Mouse (Mus musculus): ENCODE data around the gene Olfr981. TPM values are rescaled to one million over a fixed set of nuclear protein-coding genes. Genes with fewer than 3 reads are reported as not detected.
"Not testable (repeated sequence)": the region's sequence is repeated elsewhere in the genome, so short reads cannot be mapped to it uniquely, and the experiment has no call there.

Gene Olfr981
- polyA plus RNA-seq (2015; fragmentation: Nextera tagmentation; extraction: Ambion mirVana): 0.02 TPM in 1 of 2 replicates, not detected in the other

DNA sequence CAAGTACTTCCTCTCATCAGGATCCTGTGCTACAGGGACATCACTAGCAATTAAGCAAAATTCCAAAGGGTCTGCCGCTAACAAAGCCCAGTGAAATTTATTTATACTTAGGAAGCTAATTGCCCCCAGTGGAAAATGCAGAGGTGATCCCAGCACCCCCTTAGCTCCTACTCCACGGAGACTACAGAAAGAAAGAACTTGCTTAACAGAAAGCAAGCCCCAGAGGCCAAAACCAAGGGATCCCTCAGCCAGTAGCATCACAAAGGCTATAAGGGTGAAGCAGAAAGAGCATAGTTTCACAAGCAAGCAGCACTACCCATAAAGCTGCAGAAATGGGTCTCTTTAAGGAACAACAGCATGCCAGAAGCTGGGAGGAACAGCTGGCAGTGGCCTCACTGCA is at the start of gene Olfr981:
Gene Olfr981, plus strand, starts transcription at position 301 of the 400 bp plus-strand sequence.
- no peaks in the 10 kb centered on the region for H3K36me3 ChIP-seq (ENCODE audit: control insufficient read depth, insufficient read depth, low read length)
- WGBS: 68% methylated on average over 2 of the region's 2 CpGs

DNA sequence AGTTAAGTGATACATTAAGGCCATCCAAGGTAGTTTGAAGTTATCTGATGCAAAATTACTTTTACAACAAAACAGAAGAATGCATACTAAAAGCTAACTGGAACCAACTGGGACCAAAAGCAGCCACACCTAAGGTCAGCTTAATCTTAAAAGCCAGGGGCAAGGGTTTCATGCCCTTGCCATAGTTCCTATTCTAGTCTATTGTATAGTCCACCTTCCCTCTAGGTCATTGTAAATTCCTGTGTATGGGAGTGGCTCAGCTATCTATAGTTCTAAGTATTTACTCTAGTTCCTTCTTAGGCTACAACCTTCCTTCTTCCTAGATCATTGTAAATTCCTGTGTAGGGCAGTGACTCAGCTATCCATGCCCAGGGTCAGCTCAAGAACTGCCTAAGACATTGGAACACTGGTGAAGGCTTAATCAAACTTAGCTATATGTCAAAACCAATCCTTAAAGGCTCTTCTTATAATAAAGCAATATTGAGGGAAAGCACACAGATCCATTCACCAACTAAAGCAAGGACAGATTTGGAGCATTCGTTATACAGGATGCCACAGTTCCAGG is 44.6 kb upstream of the Olfr981 start:
- H3K36me3 ChIP-seq (ENCODE audit: control insufficient read depth, insufficient read depth, low read length); H3K4me2 ChIP-seq (replicated peaks; ENCODE audit: low read depth); H3K4me1 ChIP-seq (replicated peaks; ENCODE audit: control insufficient read depth, insufficient read depth); ATAC-seq (ENCODE audit: low FRiP score, low TSS enrichment); H3K27me3 ChIP-seq (ENCODE audit: control insufficient read depth, insufficient read depth, low read length); H3K27ac ChIP-seq (replicated peaks); H3K9ac ChIP-seq (ENCODE audit: low read length); H3K9me3 ChIP-seq (ENCODE audit: control insufficient read depth, low read length); DNase-seq (ENCODE audit: low spot score); H3K4me3 ChIP-seq (ENCODE audit: low read depth, low read length): not testable (repeated sequence)
- 69% methylated on average over 1 of the region's 1 CpGs for WGBS

More for the DNA sequence above, at the start of gene Olfr981:
- H3K27ac ChIP-seq (replicated peaks): no peak within 1 kb of the TSS
- H3K4me1 ChIP-seq (replicated peaks; ENCODE audit: control insufficient read depth, insufficient read depth): no peaks in the 10 kb centered on the region
- no peak within 1 kb of the TSS for H3K4me2 ChIP-seq (replicated peaks; ENCODE audit: low read depth)
- H3K9ac ChIP-seq (ENCODE audit: low read length): no peak within 1 kb of the TSS
- ATAC-seq (ENCODE audit: low FRiP score, low TSS enrichment): no peak
- no peaks in the 10 kb centered on the region for H3K9me3 ChIP-seq (ENCODE audit: control insufficient read depth, low read length)
- no peak within 1 kb of the TSS for H3K4me3 ChIP-seq (ENCODE audit: low read depth, low read length)
- DNase-seq (ENCODE audit: low spot score): no peak
- no peaks in the 10 kb centered on the region for H3K27me3 ChIP-seq (ENCODE audit: control insufficient read depth, insufficient read depth, low read length)
- TF ChIP-seq CTCF (IDR thresholded peaks at IDR 0.05; ENCODE audit: low read depth): no peak
- no peak for TF ChIP-seq EP300 (optimal IDR thresholded peaks at IDR 0.05)

GRCm38 (mm10) chr9:39991813-39992212 is 29.5 kb upstream of the Olfr981 start, which contains the start of gene Olfr978:
TSS of gene Olfr978 (plus strand) at chr9:39992113.
- TF ChIP-seq CTCF (IDR thresholded peaks at IDR 0.05; ENCODE audit: low read depth) (no peak), EP300 (optimal IDR thresholded peaks at IDR 0.05) (no peak)
- no peaks in the 10 kb centered on the region for H3K9me3 ChIP-seq (ENCODE audit: control insufficient read depth, low read length)
- H3K36me3 ChIP-seq (ENCODE audit: control insufficient read depth, insufficient read depth, low read length): no peaks in the 10 kb centered on the region
- H3K27ac ChIP-seq (replicated peaks): no peak within 1 kb of the TSS
- no peak within 1 kb of the TSS for H3K4me2 ChIP-seq (replicated peaks; ENCODE audit: low read depth)
- ATAC-seq (ENCODE audit: low FRiP score, low TSS enrichment) (no peak), DNase-seq (ENCODE audit: low spot score) (no peak)
- no peak within 1 kb of the TSS for H3K4me3 ChIP-seq (ENCODE audit: low read depth, low read length)
- no peaks in the 10 kb centered on the region for H3K4me1 ChIP-seq (replicated peaks; ENCODE audit: control insufficient read depth, insufficient read depth)
- 77% methylated on average over 2 of the region's 2 CpGs for WGBS
- H3K9ac ChIP-seq (ENCODE audit: low read length): no peak within 1 kb of the TSS
- no peaks in the 10 kb centered on the region for H3K27me3 ChIP-seq (ENCODE audit: control insufficient read depth, insufficient read depth, low read length)

GRCm38 (mm10) chr9:40003365-40003764 is 17.9 kb upstream of the Olfr981 start, which contains the start of gene Olfr979:
TSS of gene Olfr979 (minus strand) at chr9:40003465.
- Histone ChIP-seq H3K4me1 (replicated peaks; ENCODE audit: control insufficient read depth, insufficient read depth) (no peaks in the 10 kb centered on the region), H3K27ac (replicated peaks) (no peak within 1 kb of the TSS), H3K36me3 (ENCODE audit: control insufficient read depth, insufficient read depth, low read length) (no peaks in the 10 kb centered on the region), H3K9me3 (ENCODE audit: control insufficient read depth, low read length) (no peaks in the 10 kb centered on the region), H3K4me2 (replicated peaks; ENCODE audit: low read depth) (no peak within 1 kb of the TSS), H3K4me3 (ENCODE audit: low read depth, low read length) (no peak within 1 kb of the TSS), H3K9ac (ENCODE audit: low read length) (no peak within 1 kb of the TSS), H3K27me3 (ENCODE audit: control insufficient read depth, insufficient read depth, low read length) (no peaks in the 10 kb centered on the region)
- no peak for DNase-seq (ENCODE audit: low spot score)
- 100% methylated on average over 1 of the region's 1 CpGs for WGBS
- ATAC-seq (ENCODE audit: low FRiP score, low TSS enrichment): no peak
- TF ChIP-seq EP300 (optimal IDR thresholded peaks at IDR 0.05): no peak
- no peak for TF ChIP-seq CTCF (IDR thresholded peaks at IDR 0.05; ENCODE audit: low read depth)

- H3K4me3 ChIP-seq (ENCODE audit: low read depth, low read length): no peak within 1 kb of the TSS
- H3K4me2 ChIP-seq (replicated peaks; ENCODE audit: low read depth): no peak within 1 kb of the TSS
- no peak for DNase-seq (ENCODE audit: low spot score)
- TF ChIP-seq EP300 (optimal IDR thresholded peaks at IDR 0.05) (no peak), CTCF (IDR thresholded peaks at IDR 0.05; ENCODE audit: low read depth) (no peak)
- H3K9me3 ChIP-seq (ENCODE audit: control insufficient read depth, low read length): no peaks in the 10 kb centered on the region
- no peaks in the 10 kb centered on the region for H3K36me3 ChIP-seq (ENCODE audit: control insufficient read depth, insufficient read depth, low read length)
- no peak within 1 kb of the TSS for H3K27ac ChIP-seq (replicated peaks)
- no peak for ATAC-seq (ENCODE audit: low FRiP score, low TSS enrichment)
- H3K9ac ChIP-seq (ENCODE audit: low read length): no peak within 1 kb of the TSS
- 79% methylated on average over 1 of the region's 1 CpGs for WGBS
- no peaks in the 10 kb centered on the region for H3K27me3 ChIP-seq (ENCODE audit: control insufficient read depth, insufficient read depth, low read length)
- H3K4me1 ChIP-seq (replicated peaks; ENCODE audit: control insufficient read depth, insufficient read depth): no peaks in the 10 kb centered on the region
Measured at GRCm38 (mm10) chr9:40009482-40009881, 11.8 kb upstream of the Olfr981 start, which contains the start of gene Olfr980. TSS of gene Olfr980 (minus strand) at chr9:40009582.

DNA sequence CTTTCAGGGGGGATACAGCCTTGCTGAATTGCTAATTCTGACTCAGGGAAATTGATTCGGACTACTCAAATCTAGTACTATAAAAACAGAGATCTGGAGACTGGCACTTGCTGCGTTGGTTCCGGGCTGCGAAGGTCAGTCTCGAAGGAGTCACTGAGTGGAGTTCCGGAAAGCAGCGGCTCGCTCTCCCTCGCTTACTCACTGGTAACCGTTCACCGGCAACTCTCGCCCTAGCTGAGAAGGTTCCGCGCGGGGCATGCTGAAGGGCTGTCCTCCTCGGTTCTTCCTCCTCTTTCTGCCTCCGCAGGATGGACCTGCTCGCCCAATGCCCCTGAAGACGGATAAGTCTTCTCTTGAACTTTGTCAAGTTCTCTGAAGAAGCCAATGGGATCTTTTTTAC is 28.9 kb downstream of the Olfr981 start:
- no peak overlapping the region for H3K9ac ChIP-seq (ENCODE audit: low read length)
- TF ChIP-seq EP300 (optimal IDR thresholded peaks at IDR 0.05): no peak
- no peak for TF ChIP-seq CTCF (IDR thresholded peaks at IDR 0.05; ENCODE audit: low read depth)
- 91% methylated on average over 19 of the region's 19 CpGs for WGBS
- no peak for ATAC-seq (ENCODE audit: low FRiP score, low TSS enrichment)
- no peak overlapping the region for H3K4me3 ChIP-seq (ENCODE audit: low read depth, low read length)
- H3K27me3 ChIP-seq (ENCODE audit: control insufficient read depth, insufficient read depth, low read length): no peaks in the 10 kb centered on the region
- no peaks in the 10 kb centered on the region for H3K4me1 ChIP-seq (replicated peaks; ENCODE audit: control insufficient read depth, insufficient read depth)
- no peak overlapping the region for H3K4me2 ChIP-seq (replicated peaks; ENCODE audit: low read depth)
- H3K9me3 ChIP-seq (ENCODE audit: control insufficient read depth, low read length): no peaks in the 10 kb centered on the region
- H3K36me3 ChIP-seq (ENCODE audit: control insufficient read depth, insufficient read depth, low read length): no peaks in the 10 kb centered on the region
- no peak overlapping the region for H3K27ac ChIP-seq (replicated peaks)
- no peak for DNase-seq (ENCODE audit: low spot score)

Measured in stomach, postnatal 0 days (tissue).